Mouse (Mus musculus) liver, postnatal 0 days (tissue): ENCODE measurements at regions not wholly inside any gene's neighbourhood (a gene's known extent, or its start where the extent isn't known, plus 50 kb on each side); places are given as distances from the start of the nearest gene placed in this dataset.

Source experiments
- CTCF ChIP-seq: sonication (generic); IDR thresholded peaks from 2 replicates; pipeline ENCODE4 v1.5.1; 2016; ENCODE audit warnings: antibody characterized with exemption, low read depth
- EP300 ChIP-seq: IDR thresholded peaks from 2 replicates; pipeline ENCODE4 v1.6.1; 2016; ENCODE audit warnings: antibody characterized with exemption, low read depth, mild to moderate bottlenecking

DNA sequence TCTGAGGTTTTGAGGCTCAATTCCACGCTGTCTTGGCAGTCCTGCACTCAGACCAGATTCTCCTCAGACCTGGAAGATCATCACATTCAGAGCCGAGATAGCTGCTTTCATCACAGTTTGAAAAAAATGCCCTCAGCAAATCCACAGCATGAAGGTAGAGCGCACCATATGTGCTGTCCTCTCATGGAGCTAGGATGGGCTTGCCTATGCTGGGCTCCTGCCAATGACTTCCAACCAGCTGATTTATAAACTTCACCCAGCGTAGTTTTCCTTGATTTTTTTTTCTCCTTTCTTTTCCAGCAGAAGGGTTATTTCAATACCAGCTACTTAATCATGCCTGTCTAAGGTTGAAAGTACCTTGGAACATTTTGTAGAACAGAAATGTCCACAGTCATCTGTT lies 115.0 kb upstream of the Ccdc54 start:
- TF ChIP-seq CTCF (no peak), EP300 (no peak)
